Mouse (Mus musculus) bone marrow, adult 2 months (tissue): ENCODE data around the gene Rapgef4. TPM values are rescaled to one million over a fixed set of nuclear protein-coding genes. Genes with fewer than 3 reads are reported as not detected.

ENCODE experiments used
- H3K27ac ChIP-seq: fragments of 200-500 bp; 2 replicates; pipeline ENCODE4 v1.5.1; 2012; ENCODE audit warnings: low read depth, mild to moderate bottlenecking, control low read depth, inconsistent platforms, low read length; ENCODE audit not compliant: control insufficient read depth, poor library complexity, insufficient read depth
- H3K4me1 ChIP-seq: fragments of 200-500 bp; 2 replicates; pipeline ENCODE4 v1.6.1; 2011; ENCODE audit warnings: low read length; ENCODE audit not compliant: control insufficient read depth, insufficient read depth
- H3K4me3 ChIP-seq: fragments of 200-500 bp; replicated peaks from 2 replicates; pipeline ENCODE3; 2011; ENCODE audit warnings: mild to moderate bottlenecking, low read depth, low read length, control low read depth; ENCODE audit not compliant: control insufficient read depth
- CTCF ChIP-seq: fragments of 200-500 bp; IDR thresholded peaks from 2 replicates; pipeline ENCODE4 v1.5.1; 2011; ENCODE audit warnings: low read length, control low read depth; ENCODE audit not compliant: control insufficient read depth, insufficient read depth
- POLR2A ChIP-seq: fragments of 200-500 bp; IDR thresholded peaks from 2 replicates; pipeline ENCODE4 v1.6.1; 2011; ENCODE audit warnings: low read depth, mild to moderate bottlenecking, control low read depth, low read length, borderline replicate concordance; ENCODE audit not compliant: control insufficient read depth
- WGBS: fragments of 180-500 bp; shearing (Covaris S2); methylation state at CpG from one replicate; pipeline ENCODE4 v1.1.7; 2018; 5-methylcytosine and 5-hydroxymethylcytosine counted together
- polyA plus RNA-seq: library from polyadenylated mRNA; stranded (reverse); fragments of >200 nt; gene quantifications from 2 replicates; pipeline ENCODE4 v1.2.4, GENCODE M21; 2011; ENCODE audit warnings: low replicate concordance; ENCODE audit not compliant: missing spikeins, insufficient read depth, insufficient read length

The Rapgef4 gene
- polyA plus RNA-seq, 1 experiment = 4.9 TPM

DNA sequence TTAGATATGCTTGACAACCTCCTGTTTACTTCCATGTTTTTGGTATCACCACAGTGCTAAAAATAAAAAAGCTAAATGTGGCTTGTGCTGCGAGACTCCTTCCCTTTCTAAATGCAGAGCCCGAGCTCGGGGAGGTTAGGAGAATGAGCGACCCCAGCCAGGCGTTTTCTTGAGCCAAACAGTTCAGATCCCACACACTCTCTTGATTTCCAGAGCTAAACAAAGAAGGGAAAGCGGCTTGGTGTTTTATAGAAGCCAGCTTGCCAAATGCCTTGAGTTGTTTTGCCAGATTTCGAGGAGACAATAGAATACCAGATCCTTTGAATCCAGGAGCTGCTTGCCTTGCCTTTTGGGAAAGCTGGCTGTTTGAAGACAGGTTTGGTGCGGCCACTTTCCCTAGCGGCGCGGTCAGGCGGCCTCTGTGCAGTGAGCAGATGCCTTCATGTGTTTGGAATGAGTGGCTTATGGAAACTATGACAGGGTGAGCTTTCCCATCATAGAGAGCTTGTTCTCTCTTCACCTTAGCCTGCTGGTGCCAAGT is 254.4 kb downstream of the Rapgef4 start:
- H3K4me1 ChIP-seq = no peaks in the 10 kb centered on the region
- TF ChIP-seq CTCF = no peak
- TF ChIP-seq POLR2A = no peak
- WGBS = 63% methylated on average over 12 of the region's 12 CpGs
- H3K27ac ChIP-seq = no peak overlapping the region
- H3K4me3 ChIP-seq = no peak overlapping the region

DNA sequence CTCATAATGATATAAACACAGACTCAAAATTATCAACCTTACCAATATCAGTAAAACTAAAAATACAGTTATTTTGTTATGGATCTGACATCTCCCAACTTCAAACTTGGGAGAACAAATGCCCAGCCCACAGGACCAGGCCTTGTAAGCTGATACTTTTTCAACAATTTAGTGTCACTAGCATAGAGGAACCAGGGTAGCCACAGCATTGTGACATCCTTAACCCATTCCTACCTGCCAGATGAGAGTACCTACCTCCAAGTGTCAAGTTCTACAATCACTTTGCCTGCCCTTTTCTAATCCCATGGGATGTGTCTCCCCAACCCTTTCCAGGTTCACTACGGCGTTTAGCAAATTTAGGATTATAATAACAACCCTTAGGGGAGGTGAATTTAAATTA is 257.4 kb downstream of the Rapgef4 start:
- 69% methylated on average over 2 of the region's 2 CpGs for WGBS
- Histone ChIP-seq H3K4me3 (no peak overlapping the region), H3K4me1 (no peaks in the 10 kb centered on the region; the same call in 1 of the 2 replicates), H3K27ac (no peak overlapping the region)
- TF ChIP-seq POLR2A (no peak), CTCF (no peak)

DNA sequence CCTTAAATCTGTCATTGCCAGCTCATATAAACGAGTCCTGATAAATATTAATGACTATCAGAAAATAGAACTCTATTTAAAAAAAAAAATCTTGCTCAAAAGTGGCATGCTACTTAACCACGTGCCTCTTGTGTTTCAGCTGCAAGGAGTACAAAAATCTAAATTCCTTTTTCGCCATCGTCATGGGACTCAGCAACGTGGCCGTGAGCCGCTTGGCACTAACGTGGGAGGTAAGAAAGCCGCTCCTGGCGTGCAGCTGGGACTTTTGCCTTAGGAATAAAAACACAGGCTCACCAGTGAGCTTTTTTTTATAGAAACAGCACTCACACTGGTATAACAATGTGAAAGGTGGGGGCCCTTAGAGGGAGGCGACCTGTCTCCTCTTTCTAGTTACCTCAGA is 257.9 kb downstream of the Rapgef4 start:
- H3K4me3 ChIP-seq = no peak overlapping the region
- no peak overlapping the region for H3K27ac ChIP-seq
- TF ChIP-seq POLR2A (no peak), CTCF (no peak)
- H3K4me1 ChIP-seq = no peaks in the 10 kb centered on the region; the same call in 1 of the 2 replicates
- WGBS = 58% methylated on average over 11 of the region's 11 CpGs

DNA sequence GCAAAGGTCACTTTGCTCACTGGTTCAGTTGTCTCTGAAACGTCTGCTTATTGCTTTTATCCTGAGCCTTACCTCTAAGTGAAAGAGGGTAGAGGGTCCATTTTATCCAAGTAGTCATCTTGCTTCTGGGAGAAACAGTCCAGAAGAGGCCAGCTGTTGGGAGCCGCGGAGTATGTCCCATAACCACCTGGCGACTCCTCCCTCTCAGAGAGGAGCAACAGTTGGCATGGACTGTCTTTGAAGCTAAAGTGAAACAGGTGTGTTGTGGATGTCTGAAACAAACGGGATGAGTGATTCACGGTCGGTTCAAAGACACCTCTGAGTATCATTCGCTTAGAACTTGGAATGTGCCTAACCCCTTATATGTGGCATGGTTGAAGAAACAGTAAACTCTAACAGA is 258.4 kb downstream of the Rapgef4 start:
- WGBS = 85% methylated on average over 8 of the region's 8 CpGs
- H3K4me1 ChIP-seq = no peaks in the 10 kb centered on the region; the same call in 1 of the 2 replicates
- TF ChIP-seq POLR2A = no peak
- no peak for TF ChIP-seq CTCF
- no peak overlapping the region for H3K27ac ChIP-seq
- no peak overlapping the region for H3K4me3 ChIP-seq

DNA sequence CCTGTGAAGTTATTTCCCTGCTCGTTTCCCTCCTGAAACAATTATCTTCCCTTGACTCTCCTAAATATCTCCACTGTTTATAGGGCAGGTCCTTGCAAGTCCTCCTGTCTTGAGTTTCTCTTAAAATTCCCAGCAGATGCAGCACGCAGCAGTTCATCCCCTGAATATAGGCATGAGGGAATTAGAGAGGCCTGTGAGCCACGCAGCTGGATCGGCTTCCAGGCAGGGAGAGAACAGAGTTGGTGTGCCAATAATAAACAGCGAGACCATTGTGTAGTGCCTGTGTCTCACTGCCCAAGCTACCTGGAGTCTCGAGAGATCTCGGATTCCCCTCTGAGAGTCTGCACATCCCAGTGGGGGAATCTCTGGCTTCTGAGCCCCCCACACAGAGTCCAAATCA is 259.0 kb downstream of the Rapgef4 start:
- Histone ChIP-seq H3K4me3 (no peak overlapping the region), H3K27ac (no peak overlapping the region), H3K4me1 (no peaks in the 10 kb centered on the region; the same call in 1 of the 2 replicates)
- TF ChIP-seq POLR2A (no peak), CTCF (no peak)
- 81% methylated on average over 7 of the region's 7 CpGs for WGBS

DNA sequence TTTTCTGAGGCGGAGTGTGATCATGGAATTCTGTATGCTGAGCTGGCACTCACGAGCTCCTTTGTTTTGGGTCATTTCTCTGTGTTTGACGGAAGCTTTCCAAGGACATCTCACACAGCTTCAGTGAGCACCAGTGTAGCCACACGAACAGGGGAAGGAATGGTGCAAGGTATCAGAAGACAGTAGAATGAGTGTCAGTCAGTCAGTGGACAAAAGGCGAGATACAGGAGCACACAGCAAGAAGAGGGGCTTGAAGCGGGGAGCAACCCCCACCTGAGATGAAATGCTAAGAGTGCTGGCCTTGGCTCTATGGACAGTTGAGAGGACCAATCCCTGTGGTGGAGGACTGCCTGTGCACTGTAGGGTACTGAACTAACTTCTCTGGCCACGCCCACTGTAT is 259.7 kb downstream of the Rapgef4 start:
- TF ChIP-seq CTCF (no peak), POLR2A (no peak)
- WGBS = 80% methylated on average over 7 of the region's 7 CpGs
- Histone ChIP-seq H3K4me1 (no peaks in the 10 kb centered on the region; the same call in 1 of the 2 replicates), H3K4me3 (no peak overlapping the region), H3K27ac (no peak overlapping the region)

DNA sequence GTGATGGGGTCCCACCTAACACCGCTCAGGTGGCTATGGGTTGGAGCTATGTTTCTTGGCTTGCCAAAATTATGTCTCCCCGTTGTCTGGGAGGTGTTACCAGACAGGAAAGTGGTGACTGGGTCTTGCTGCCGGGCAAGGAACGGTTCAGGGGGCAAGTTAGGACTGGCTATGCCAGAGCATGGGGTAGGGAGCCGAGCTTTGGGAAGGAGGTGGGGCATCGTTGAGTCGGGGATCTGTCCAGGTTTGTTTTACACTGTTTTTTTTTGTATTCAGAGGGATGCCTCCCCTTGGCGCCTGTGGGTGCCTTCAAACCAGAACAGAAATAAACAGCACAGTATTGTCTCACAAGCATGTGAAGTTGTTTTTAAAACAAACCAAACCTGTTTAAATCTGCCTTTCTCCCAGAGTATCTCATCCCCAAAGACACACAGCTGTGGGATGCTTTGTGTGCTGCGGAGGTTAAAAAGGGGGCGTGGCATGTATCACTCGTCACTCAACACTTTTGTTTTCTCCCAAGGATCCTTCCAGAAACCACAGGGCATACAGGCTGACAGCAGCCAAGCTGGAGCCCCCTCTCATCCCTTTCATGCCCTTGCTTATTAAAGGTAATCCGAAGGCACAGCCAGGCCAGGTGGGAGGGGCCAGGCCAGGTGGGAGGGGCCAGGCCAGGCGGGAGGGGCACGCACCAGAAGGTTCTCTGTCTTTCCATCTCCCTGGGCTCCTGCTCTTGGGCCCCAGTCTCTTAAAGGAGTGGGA is 260.9 kb downstream of the Rapgef4 start:
- no peaks in the 10 kb centered on the region; the same call in none of the 2 replicates for H3K4me1 ChIP-seq
- H3K27ac ChIP-seq = no peak overlapping the region
- 77% methylated on average over 14 of the region's 14 CpGs for WGBS
- TF ChIP-seq POLR2A (no peak), CTCF (no peak)
- no peak overlapping the region for H3K4me3 ChIP-seq

DNA sequence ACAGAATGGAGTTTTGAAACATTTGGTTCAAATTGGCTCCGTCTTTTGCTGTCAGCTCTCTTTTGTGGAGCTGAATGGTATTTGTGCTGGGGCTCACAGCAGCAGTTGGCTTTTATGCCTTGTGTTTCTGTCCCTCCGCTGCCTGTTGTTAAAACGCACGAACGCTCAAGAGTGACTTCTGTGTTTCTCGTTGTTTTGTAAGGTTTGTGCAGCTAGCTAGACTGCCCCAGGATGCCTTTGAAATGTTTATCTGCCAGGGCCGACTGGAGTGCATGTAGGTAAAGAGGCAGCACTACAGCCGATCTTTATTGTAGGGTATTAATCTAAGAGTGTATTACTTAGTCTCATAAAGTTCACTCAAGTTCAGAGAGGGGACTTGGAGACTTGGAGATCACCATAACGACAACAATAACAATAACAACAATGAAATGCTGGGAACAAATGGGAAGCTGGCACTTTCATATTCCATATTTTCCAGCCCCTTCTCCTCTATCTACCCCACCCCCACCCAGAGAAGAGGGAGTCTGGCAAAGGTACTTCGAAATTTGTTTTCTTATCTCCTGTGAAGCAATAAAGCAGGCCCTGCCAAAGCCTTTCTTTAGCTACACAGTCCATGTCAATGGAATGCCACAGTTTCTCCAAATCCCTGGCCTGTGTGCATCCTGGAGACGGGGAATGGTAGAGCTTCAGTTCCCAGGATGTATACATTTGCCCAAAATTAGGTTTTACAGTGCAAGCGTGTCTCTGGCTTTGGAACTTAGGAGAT is 262.1 kb downstream of the Rapgef4 start:
- Histone ChIP-seq H3K4me1 (no peaks in the 10 kb centered on the region; the same call in none of the 2 replicates), H3K4me3 (no peak overlapping the region), H3K27ac (no peak overlapping the region)
- no peak for TF ChIP-seq CTCF
- TF ChIP-seq POLR2A = no peak
- 81% methylated on average over 12 of the region's 12 CpGs for WGBS
